Mouse (Mus musculus) kidney, embryonic 16.5 days (tissue): Measurements from ENCODE around the gene Epb41l3. TPM values are rescaled to one million over a fixed set of nuclear protein-coding genes. Genes with fewer than 3 reads are reported as not detected.

ENCODE experiments used
- ATAC-seq: fragments of 200-750 bp; cut with Nextera tagmentation; 2 replicates; pipeline ENCODE4 v1.8.0; 2017; ENCODE audit warnings: moderate TSS enrichment; ENCODE audit not compliant: low FRiP score, low TSS enrichment
- H3K27ac ChIP-seq: fragments of 300-500 bp; sonication (generic); 2 replicates; pipeline ENCODE4 v1.5.1; 2014; ENCODE audit warnings: low read length
- H3K27me3 ChIP-seq: fragments of 300-500 bp; sonication (generic); 2 replicates; pipeline ENCODE4 v1.6.1; 2014; ENCODE audit warnings: low read length, control low read depth, mixed read lengths; ENCODE audit not compliant: insufficient read depth
- H3K36me3 ChIP-seq: fragments of 300-500 bp; sonication (generic); 2 replicates; pipeline ENCODE4 v1.6.1; 2014; ENCODE audit warnings: low read length, control low read depth, mixed read lengths; ENCODE audit not compliant: insufficient read depth
- H3K4me1 ChIP-seq: fragments of 300-500 bp; sonication (generic); 2 replicates; pipeline ENCODE4 v1.6.1; 2014; ENCODE audit warnings: low read length, control low read depth, mixed read lengths; ENCODE audit not compliant: insufficient read depth
- H3K4me2 ChIP-seq: fragments of 300-500 bp; sonication (generic); replicated peaks from 2 replicates; pipeline ENCODE4 v1.6.1; 2014; ENCODE audit warnings: low read depth, low read length
- H3K4me3 ChIP-seq: fragments of 300-500 bp; sonication (generic); 2 replicates; pipeline ENCODE4 v1.5.1; 2014; ENCODE audit warnings: mild to moderate bottlenecking, low read length
- H3K9ac ChIP-seq: fragments of 300-500 bp; sonication (generic); replicated peaks from 2 replicates; pipeline ENCODE4 v1.6.1; 2014; ENCODE audit warnings: low read length
- H3K9me3 ChIP-seq: fragments of 300-500 bp; sonication (generic); 2 replicates; pipeline ENCODE4 v1.6.1; 2016; ENCODE audit warnings: low read length, control low read depth
- WGBS: fragments of 180-500 bp; shearing (Covaris S2); extraction: QIAGEN DNeasy Blood & Tissue Kit; methylation state at CpG from one replicate; pipeline ENCODE4 v1.1.7; 2014; 5-methylcytosine and 5-hydroxymethylcytosine counted together
- polyA plus RNA-seq: library from polyadenylated mRNA; unstranded; fragments of >200 nt; fragmentation: Nextera tagmentation; extraction: Ambion mirVana; gene quantifications from 2 replicates; pipeline ENCODE4 v1.2.1, GENCODE M21; 2015

Epb41l3 gene
- polyA plus RNA-seq, 1 experiment from 2014 or later = 27.4 TPM

DNA sequence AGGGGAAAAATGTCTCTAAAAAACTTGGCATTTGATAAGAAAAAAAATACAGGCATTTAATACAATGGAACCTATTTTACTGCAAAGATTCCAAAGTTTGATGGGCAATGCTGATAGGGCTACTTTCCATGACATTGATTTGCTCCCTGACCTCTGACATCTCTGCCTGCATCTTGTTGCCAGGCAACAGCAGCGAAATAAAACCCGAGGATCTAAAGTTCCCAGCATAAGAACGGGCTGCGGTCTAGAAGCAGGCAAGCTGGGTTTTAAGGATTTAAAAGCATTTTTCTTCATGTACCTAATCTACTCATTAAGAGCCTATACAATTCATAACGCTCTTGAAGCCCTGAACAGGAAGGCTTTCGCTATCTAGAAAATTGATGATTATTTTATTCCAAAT is 54.0 kb downstream of the Epb41l3 start:
- H3K9ac ChIP-seq = no peak overlapping the region
- no peak overlapping the region for H3K27ac ChIP-seq
- H3K4me2 ChIP-seq = no peak overlapping the region
- H3K36me3 ChIP-seq = no peaks in the 10 kb centered on the region
- no peak for ATAC-seq
- WGBS = 34% methylated on average over 6 of the region's 6 CpGs
- no peaks in the 10 kb centered on the region for H3K27me3 ChIP-seq
- H3K4me1 ChIP-seq = no peaks in the 10 kb centered on the region
- no peak overlapping the region for H3K4me3 ChIP-seq
- no peaks in the 10 kb centered on the region for H3K9me3 ChIP-seq

- WGBS = 72% methylated on average over 3 of the region's 3 CpGs
- Histone ChIP-seq H3K9ac (no peak overlapping the region), H3K4me3 (no peak overlapping the region), H3K27me3 (no peaks in the 10 kb centered on the region), H3K4me2 (no peak overlapping the region), H3K36me3 (no peaks in the 10 kb centered on the region), H3K9me3 (0 out of 2 replicates have a peak, but pooled peaks cover 3% of the 10 kb centered on the region), H3K4me1 (no peaks in the 10 kb centered on the region), H3K27ac (no peak overlapping the region)
- ATAC-seq = no peak
Observed at GRCm38 (mm10) chr17:69143017-69143416, 67.5 kb downstream of the Epb41l3 start.

GRCm38 (mm10) chr17:69150826-69151225 is 75.3 kb downstream of the Epb41l3 start:
- H3K36me3 ChIP-seq = no peaks in the 10 kb centered on the region
- no peak overlapping the region for H3K4me2 ChIP-seq
- H3K4me3 ChIP-seq = no peak overlapping the region
- no peak overlapping the region for H3K27ac ChIP-seq
- H3K27me3 ChIP-seq = no peaks in the 10 kb centered on the region; the same call in 1 of the 2 replicates
- H3K9me3 ChIP-seq = no peaks in the 10 kb centered on the region
- ATAC-seq = no peak
- no peaks in the 10 kb centered on the region for H3K4me1 ChIP-seq
- H3K9ac ChIP-seq = no peak overlapping the region

- ATAC-seq = no peak
- H3K4me2 ChIP-seq = no peak overlapping the region
- no peaks in the 10 kb centered on the region for H3K36me3 ChIP-seq
- WGBS = 29% methylated on average over 3 of the region's 3 CpGs
- H3K4me3 ChIP-seq = no peak overlapping the region
- H3K27me3 ChIP-seq = no peaks in the 10 kb centered on the region; the same call in 1 of the 2 replicates
- H3K9ac ChIP-seq = no peak overlapping the region
- no peak overlapping the region for H3K27ac ChIP-seq
- H3K4me1 ChIP-seq = no peaks in the 10 kb centered on the region
- no peaks in the 10 kb centered on the region for H3K9me3 ChIP-seq
Observed at GRCm38 (mm10) chr17:69151281-69151680, 75.8 kb downstream of the Epb41l3 start.

- Histone ChIP-seq H3K4me3 (no peak overlapping the region), H3K9ac (no peak overlapping the region), H3K27me3 (peaks cover 3% of the 10 kb centered on the region; the same call in 1 of the 2 replicates), H3K4me1 (peaks cover 8% of the 10 kb centered on the region; the same call in 1 of the 2 replicates), H3K4me2 (no peak overlapping the region), H3K36me3 (no peaks in the 10 kb centered on the region), H3K27ac (no peak overlapping the region), H3K9me3 (no peaks in the 10 kb centered on the region)
- WGBS = 76% methylated on average over 8 of the region's 8 CpGs
- ATAC-seq = no peak
Observed at GRCm38 (mm10) chr17:69155034-69155433, 79.6 kb downstream of the Epb41l3 start.

DNA sequence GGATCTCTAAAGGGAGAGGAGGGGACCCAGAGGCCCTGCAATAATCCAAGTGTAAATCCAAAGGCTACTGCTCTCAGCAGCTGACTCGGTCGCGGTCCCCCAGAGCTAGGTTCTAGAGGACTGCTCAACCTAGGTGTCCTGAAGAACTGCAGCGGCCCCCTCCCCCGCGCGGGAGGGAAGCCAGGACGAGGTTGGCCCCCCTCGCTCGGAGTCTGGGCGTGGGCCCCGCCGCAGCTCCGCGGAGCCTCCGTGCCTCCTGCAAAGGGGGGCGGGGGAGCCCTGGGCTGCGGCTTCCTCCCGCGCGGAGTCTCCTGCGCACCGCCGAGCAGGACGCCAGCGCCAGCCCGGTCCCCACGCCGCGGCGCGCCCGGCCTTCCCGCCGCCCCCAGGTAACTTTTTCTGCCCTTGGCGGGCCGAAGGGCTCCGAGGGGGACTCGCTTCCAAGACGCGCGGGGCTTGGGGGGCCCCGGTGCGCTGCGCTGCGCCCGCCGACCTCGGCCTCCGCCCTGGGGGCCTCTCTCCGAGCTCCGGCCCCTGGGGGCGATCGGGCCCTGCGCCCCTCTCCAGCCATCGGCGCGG is 81.1 kb downstream of the Epb41l3 start:
- H3K36me3 ChIP-seq = no peaks in the 10 kb centered on the region
- under 1% methylated on average over 51 of the region's 58 CpGs for WGBS
- H3K9me3 ChIP-seq = no peaks in the 10 kb centered on the region
- H3K9ac ChIP-seq = peak overlapping the region; percentile 90
- peaks cover 8% of the 10 kb centered on the region; the same call in 1 of the 2 replicates for H3K4me1 ChIP-seq
- H3K4me2 ChIP-seq = peak overlapping the region; percentile 98
- ATAC-seq = peak; percentile 88
- H3K27me3 ChIP-seq = peaks cover 3% of the 10 kb centered on the region; the same call in 1 of the 2 replicates
- H3K4me3 ChIP-seq = peak overlapping the region; percentile 91
- H3K27ac ChIP-seq = no peak overlapping the region

GRCm38 (mm10) chr17:69157101-69157808 is 81.8 kb downstream of the Epb41l3 start:
- peak overlapping the region; percentile 90 for H3K9ac ChIP-seq
- no peak overlapping the region for H3K27ac ChIP-seq
- ATAC-seq = peak; percentile 80
- H3K4me1 ChIP-seq = peaks cover 8% of the 10 kb centered on the region; the same call in 1 of the 2 replicates
- H3K36me3 ChIP-seq = no peaks in the 10 kb centered on the region
- under 1% methylated on average over 62 of the region's 66 CpGs for WGBS
- H3K4me2 ChIP-seq = peak overlapping the region; percentile 98
- no peaks in the 10 kb centered on the region for H3K9me3 ChIP-seq
- H3K27me3 ChIP-seq = peaks cover 3% of the 10 kb centered on the region; the same call in 1 of the 2 replicates
- peak overlapping the region; percentile 91 for H3K4me3 ChIP-seq

- ATAC-seq = no peak
- H3K4me3 ChIP-seq = peak overlapping the region; percentile 91
- H3K9me3 ChIP-seq = no peaks in the 10 kb centered on the region
- H3K27ac ChIP-seq = no peak overlapping the region
- H3K27me3 ChIP-seq = peaks cover 3% of the 10 kb centered on the region; the same call in 1 of the 2 replicates
- no peaks in the 10 kb centered on the region for H3K36me3 ChIP-seq
- H3K4me2 ChIP-seq = peak overlapping the region; percentile 98
- 8% methylated on average over 11 of the region's 11 CpGs for WGBS
- peaks cover 8% of the 10 kb centered on the region; the same call in 1 of the 2 replicates for H3K4me1 ChIP-seq
- H3K9ac ChIP-seq = peak overlapping the region; percentile 90
Observed at GRCm38 (mm10) chr17:69157809-69158185, 82.3 kb downstream of the Epb41l3 start.

DNA sequence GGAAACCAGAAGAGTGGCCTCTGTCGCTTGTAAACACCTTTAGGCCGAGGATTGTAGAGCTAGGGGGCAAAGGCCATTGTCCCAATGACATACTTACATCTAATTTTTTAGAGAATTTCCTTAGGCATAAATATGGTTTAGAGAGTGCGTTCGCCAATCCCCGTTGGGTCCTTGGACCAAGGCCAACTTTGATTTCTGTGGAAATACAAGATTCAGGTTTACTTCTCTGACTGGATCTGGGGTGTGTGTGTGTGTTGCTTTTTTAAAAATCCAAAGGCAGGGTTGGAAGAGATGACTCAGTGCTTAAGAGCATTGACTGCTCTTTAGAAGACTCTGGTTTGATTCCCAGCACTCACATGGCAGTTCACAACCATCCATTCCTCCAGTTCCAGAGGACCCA is 83.2 kb downstream of the Epb41l3 start:
- H3K9ac ChIP-seq = no peak overlapping the region
- no peak overlapping the region for H3K4me3 ChIP-seq
- peaks cover 8% of the 10 kb centered on the region; the same call in 1 of the 2 replicates for H3K4me1 ChIP-seq
- H3K27me3 ChIP-seq = peaks cover 3% of the 10 kb centered on the region; the same call in 1 of the 2 replicates
- H3K36me3 ChIP-seq = no peaks in the 10 kb centered on the region
- H3K4me2 ChIP-seq = no peak overlapping the region
- 78% methylated on average over 5 of the region's 5 CpGs for WGBS
- no peaks in the 10 kb centered on the region for H3K9me3 ChIP-seq
- no peak for ATAC-seq
- H3K27ac ChIP-seq = no peak overlapping the region

- Histone ChIP-seq H3K4me1 (peaks cover 3% of the 10 kb centered on the region; the same call in 1 of the 2 replicates), H3K9ac (no peak overlapping the region), H3K36me3 (no peaks in the 10 kb centered on the region), H3K27ac (no peak overlapping the region), H3K4me2 (no peak overlapping the region), H3K27me3 (0 out of 2 replicates have a peak, but pooled peaks cover 2% of the 10 kb centered on the region), H3K9me3 (no peaks in the 10 kb centered on the region), H3K4me3 (no peak overlapping the region)
- no peak for ATAC-seq
Observed at GRCm38 (mm10) chr17:69162731-69163130, 87.2 kb downstream of the Epb41l3 start.
